Comparison of ENCODE assay signal across 29 mouse cellular contexts in genomic region chr5:125446344-125446743, GRCm38 (mm10). TPM values are rescaled to one million over a fixed set of nuclear protein-coding genes. Genes with fewer than 3 reads are reported as not detected.
DNase-seq lines count a peak whose midpoint lies in the region; ATAC-seq lines count a peak whose summit lies in the region.
"Had no signal": no experiment of that assay in that cellular context is flagged by ENCODE, and none has a peak within 500 bp of the region (broad histone marks: within the 10 kb centered on the region; RNA-seq: fewer than 3 reads in every experiment).

No protein-coding gene starts in this region.

- ATAC-seq in midbrain, embryonic 16.5 days, result no peak
- ATAC-seq: CD4-positive, CD25-positive, alpha-beta regulatory T cell, adult 4 months; forebrain, embryonic 14.5 days; forebrain, postnatal 0 days had no signal

- no peaks in the 10 kb centered on the region for H3K27me3 ChIP-seq in midbrain, embryonic 16.5 days (ENCODE audit: control insufficient read depth, insufficient read depth, low read depth, low read length)
- H3K27me3 ChIP-seq: embryonic facial prominence, embryonic 12.5 days; embryonic facial prominence, embryonic 15.5 days; heart, embryonic 12.5 days; heart, embryonic 15.5 days; hindbrain, embryonic 13.5 days had no signal

- H3K36me3 ChIP-seq in midbrain, embryonic 16.5 days (ENCODE audit: control insufficient read depth, insufficient read depth, low read length), result no peaks in the 10 kb centered on the region
- H3K36me3 ChIP-seq: embryonic facial prominence, embryonic 15.5 days; heart, embryonic 15.5 days; hindbrain, embryonic 13.5 days had no signal

- H3K9ac ChIP-seq in midbrain, embryonic 16.5 days (ENCODE audit: low read depth, low read length), result no peak overlapping the region
- H3K9ac ChIP-seq: embryonic facial prominence, embryonic 12.5 days; embryonic facial prominence, embryonic 15.5 days; forebrain, postnatal 0 days; heart, embryonic 12.5 days; heart, embryonic 15.5 days; hindbrain, embryonic 13.5 days had no signal

- H3K9me3 ChIP-seq in midbrain, embryonic 16.5 days (replicated peaks; ENCODE audit: control insufficient read depth, low read length, poor library complexity, severe bottlenecking), result no peaks in the 10 kb centered on the region
- H3K9me3 ChIP-seq: embryonic facial prominence, embryonic 12.5 days; embryonic facial prominence, embryonic 15.5 days; heart, embryonic 12.5 days; heart, embryonic 15.5 days; hindbrain, embryonic 10.5 days; hindbrain, embryonic 13.5 days had no signal

- DNase-seq in layer of hippocampus, adult 9-11 months, result peak; percentile 69
- no peak for DNase-seq in layer of hippocampus, postnatal 25 days (ENCODE audit: extremely low spot score in 1 of 2, low spot score in 1 of 2)
- peak; percentile 20 to 35 for DNase-seq in left cerebral cortex, postnatal 25 days (ENCODE audit: low spot score in 2 of 2)
- DNase-seq in left cerebral cortex, adult 18-20 months (ENCODE audit: low spot score in 2 of 2), result no peak
- DNase-seq in right cerebral cortex, adult 2 months (ENCODE audit: low spot score in 2 of 2), result peak; percentile 39 to 49
- no peak for DNase-seq in right cerebral cortex, postnatal 4 days
- peak; percentile 39 for DNase-seq in telencephalon, adult 2 months (ENCODE audit: low read depth, low spot score)
- DNase-seq: adrenal gland, adult 2 months; adrenal gland, postnatal 14 days; cerebellum, adult 11 months; cerebellum, adult 2 months; cerebellum, adult 9-11 months; cerebellum, postnatal 25 days; forebrain, postnatal 0 days; gastrocnemius, adult 2 months; gastrocnemius, postnatal 14 days; heart, adult 11 months; heart, postnatal 10 days; heart, postnatal 36 days had no signal

- H3K4me3 ChIP-seq in midbrain, embryonic 16.5 days (ENCODE audit: low read depth, low read length), result no peak overlapping the region
- H3K4me3 ChIP-seq: embryonic facial prominence, embryonic 12.5 days; embryonic facial prominence, embryonic 15.5 days; gastrocnemius, adult 2 months; heart, embryonic 12.5 days; heart, embryonic 15.5 days; hindbrain, embryonic 10.5 days; hindbrain, embryonic 13.5 days had no signal

- H3K27ac ChIP-seq in midbrain, embryonic 16.5 days (ENCODE audit: low read length), result no peak overlapping the region
- H3K27ac ChIP-seq: embryonic facial prominence, embryonic 12.5 days; embryonic facial prominence, embryonic 15.5 days; gastrocnemius, adult 2 months; heart, embryonic 15.5 days; hindbrain, embryonic 10.5 days; hindbrain, embryonic 13.5 days had no signal

- H3K4me1 ChIP-seq in midbrain, embryonic 16.5 days (ENCODE audit: control insufficient read depth, insufficient read depth, low read length), result peaks cover 10% of the 10 kb centered on the region

- 79% methylated on average over 7 of the region's 7 CpGs for WGBS in midbrain, embryonic 16.5 days

- no peak overlapping the region for H3K4me2 ChIP-seq in midbrain, embryonic 16.5 days (ENCODE audit: low read length)
- H3K4me2 ChIP-seq: embryonic facial prominence, embryonic 12.5 days; embryonic facial prominence, embryonic 15.5 days; heart, embryonic 12.5 days; heart, embryonic 15.5 days; hindbrain, embryonic 13.5 days had no signal

- intact Hi-C loops in left cerebral cortex, postnatal 25 days (cut with DNase I), result no loop called here

RNA-seq across cellular contexts. Expression of gene Bri3bp, which starts 5.0 kb away (rescaled TPM):
- total RNA-seq in layer of hippocampus, postnatal 25 days (2021), result 100 to 1,000 TPM; 101 to 109 TPM
- 10 to 100 TPM; 92.5 to 95.3 TPM for total RNA-seq in left cerebral cortex, postnatal 25 days (2021)
- 10 to 100 TPM; 91.8 to 96.3 TPM for total RNA-seq in left cerebral cortex, adult 18-20 months (2021)
- polyA plus RNA-seq in midbrain, embryonic 16.5 days (2015; fragmentation: Nextera tagmentation; extraction: Ambion mirVana), result 38.3 and 41.6 TPM in 2 replicates

RNA-seq across cellular contexts. Expression of gene Dhx37, which starts 12.4 kb away (rescaled TPM):
- 10 to 100 TPM; 11.9 to 14.8 TPM for total RNA-seq in layer of hippocampus, postnatal 25 days (2021)
- total RNA-seq in left cerebral cortex, postnatal 25 days (2021), result 10 to 100 TPM; 11.4 to 15.2 TPM
- total RNA-seq in left cerebral cortex, adult 18-20 months (2021), result 10 to 100 TPM; 11.9 to 14.6 TPM
- polyA plus RNA-seq in midbrain, embryonic 16.5 days (2015; fragmentation: Nextera tagmentation; extraction: Ambion mirVana), result 12.4 and 12.8 TPM in 2 replicates

RNA-seq across cellular contexts. Expression of gene Aacs, which starts 29.3 kb away (rescaled TPM):
- total RNA-seq in layer of hippocampus, postnatal 25 days (2021), result 10 to 100 TPM; 62.5 to 66.7 TPM
- total RNA-seq in left cerebral cortex, postnatal 25 days (2021), result 10 to 100 TPM; 43.0 to 52.1 TPM
- 10 to 100 TPM; 45.7 to 49.5 TPM for total RNA-seq in left cerebral cortex, adult 18-20 months (2021)
- 100 and 125 TPM in 2 replicates for polyA plus RNA-seq in midbrain, embryonic 16.5 days (2015; fragmentation: Nextera tagmentation; extraction: Ambion mirVana)

RNA-seq across cellular contexts. Expression of gene Ubc, which starts 56.3 kb away (rescaled TPM):
- 100 to 1,000 TPM; 775 to 848 TPM for total RNA-seq in layer of hippocampus, postnatal 25 days (2021)
- 100 to 1,000 TPM; 810 to 811 TPM for total RNA-seq in left cerebral cortex, postnatal 25 days (2021)
- 100 to 1,000 TPM; 771 to 830 TPM for total RNA-seq in left cerebral cortex, adult 18-20 months (2021)
- polyA plus RNA-seq in midbrain, embryonic 16.5 days (2015; fragmentation: Nextera tagmentation; extraction: Ambion mirVana), result 1,506 and 1,517 TPM in 2 replicates

RNA-seq across cellular contexts. Expression of gene Gm10382, which starts 57.2 kb away (rescaled TPM):
- total RNA-seq in layer of hippocampus, postnatal 25 days (2021), result under 1 TPM in 1 of 2 experiments, not detected in 1; 0.37 TPM
- under 1 TPM in 1 of 2 experiments, not detected in 1; 0.46 TPM for total RNA-seq in left cerebral cortex, postnatal 25 days (2021)
- under 1 TPM; 0.28 to 0.40 TPM for total RNA-seq in left cerebral cortex, adult 18-20 months (2021)
- polyA plus RNA-seq in midbrain, embryonic 16.5 days (2015; fragmentation: Nextera tagmentation; extraction: Ambion mirVana), result 0.30 and 0.51 TPM in 2 replicates
- total RNA-seq: gastrocnemius, adult 2 months; gastrocnemius, postnatal 14 days; gastrocnemius, postnatal 4 days; heart, postnatal 10 days; heart, postnatal 36 days had no signal

Comparison
In these comparisons a context has a peak if more than half of its experiments do, and no peak if none do; other contexts are left out.
1. DNase-seq: peak in layer of hippocampus, adult 9-11 months (single experiment), left cerebral cortex, postnatal 25 days (2 of 2), right cerebral cortex, adult 2 months (2 of 2) and telencephalon, adult 2 months (single experiment); none in layer of hippocampus, postnatal 25 days (0 of 2), left cerebral cortex, adult 18-20 months (0 of 2) and right cerebral cortex, postnatal 4 days (single experiment).